Mouse (Mus musculus): ENCODE data around the gene Rtn1.

Gene Rtn1

GRCm38 (mm10) chr12:72279129-72279875, 129.6 kb downstream of the Rtn1 start:
- DNase-seq (ENCODE audit: inconsistent ontology term) = peak; percentile 63

DNA sequence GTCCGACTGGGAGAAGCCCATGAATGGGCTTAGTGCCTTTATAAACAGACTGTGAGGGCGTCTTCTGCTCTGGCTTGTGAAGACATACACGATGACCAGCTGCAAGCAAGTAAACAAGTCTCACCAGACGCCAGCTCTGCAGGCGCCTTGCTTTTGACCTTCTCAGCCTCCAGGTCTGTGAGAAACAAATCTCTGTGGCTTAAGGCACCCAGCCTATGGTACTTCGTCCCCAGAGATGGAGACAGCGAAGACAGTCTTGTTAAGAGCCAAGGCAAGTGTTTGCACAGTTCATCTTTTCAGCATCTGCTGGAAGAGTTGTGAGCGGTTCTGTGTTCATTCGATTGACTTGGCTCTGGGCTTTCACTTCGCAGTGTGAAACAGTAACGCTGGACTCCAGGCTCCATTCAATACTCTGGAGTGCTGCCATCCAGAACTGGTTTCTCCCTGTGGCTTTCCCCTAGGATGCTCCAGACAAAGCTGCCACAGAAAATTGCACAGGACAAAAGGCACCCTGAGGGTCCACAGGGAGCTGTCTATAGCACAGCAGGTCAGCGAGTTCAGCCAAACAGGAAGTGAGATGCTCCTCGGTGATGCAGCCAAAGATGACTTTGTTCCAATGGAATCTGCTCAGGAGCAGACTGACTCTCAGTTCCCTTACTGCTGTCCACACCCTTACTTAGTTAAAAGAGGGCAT, 135.0 kb downstream of the Rtn1 start:
- peak; percentile 93 for DNase-seq (ENCODE audit: inconsistent ontology term)

DNA sequence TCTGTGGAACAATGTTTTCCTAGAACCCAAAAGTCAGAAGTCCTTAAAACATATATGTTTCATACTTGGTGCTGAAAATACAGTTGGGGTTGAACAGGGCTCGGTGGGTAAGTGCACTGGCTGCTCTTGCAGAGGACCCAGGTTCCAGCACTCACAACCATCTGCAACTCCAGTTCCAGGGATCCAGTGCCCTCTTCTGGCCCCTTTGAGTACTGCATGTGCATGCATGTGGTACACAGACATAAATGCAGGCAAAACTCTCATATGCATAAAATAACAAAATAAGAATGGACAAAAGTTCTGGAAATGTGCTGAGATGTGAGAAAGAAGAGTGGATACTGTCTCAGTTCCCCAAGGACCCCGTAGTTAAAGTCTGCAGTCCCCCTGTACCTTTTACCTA, 141.2 kb downstream of the Rtn1 start:
- no peak for DNase-seq (ENCODE audit: inconsistent ontology term)

DNA sequence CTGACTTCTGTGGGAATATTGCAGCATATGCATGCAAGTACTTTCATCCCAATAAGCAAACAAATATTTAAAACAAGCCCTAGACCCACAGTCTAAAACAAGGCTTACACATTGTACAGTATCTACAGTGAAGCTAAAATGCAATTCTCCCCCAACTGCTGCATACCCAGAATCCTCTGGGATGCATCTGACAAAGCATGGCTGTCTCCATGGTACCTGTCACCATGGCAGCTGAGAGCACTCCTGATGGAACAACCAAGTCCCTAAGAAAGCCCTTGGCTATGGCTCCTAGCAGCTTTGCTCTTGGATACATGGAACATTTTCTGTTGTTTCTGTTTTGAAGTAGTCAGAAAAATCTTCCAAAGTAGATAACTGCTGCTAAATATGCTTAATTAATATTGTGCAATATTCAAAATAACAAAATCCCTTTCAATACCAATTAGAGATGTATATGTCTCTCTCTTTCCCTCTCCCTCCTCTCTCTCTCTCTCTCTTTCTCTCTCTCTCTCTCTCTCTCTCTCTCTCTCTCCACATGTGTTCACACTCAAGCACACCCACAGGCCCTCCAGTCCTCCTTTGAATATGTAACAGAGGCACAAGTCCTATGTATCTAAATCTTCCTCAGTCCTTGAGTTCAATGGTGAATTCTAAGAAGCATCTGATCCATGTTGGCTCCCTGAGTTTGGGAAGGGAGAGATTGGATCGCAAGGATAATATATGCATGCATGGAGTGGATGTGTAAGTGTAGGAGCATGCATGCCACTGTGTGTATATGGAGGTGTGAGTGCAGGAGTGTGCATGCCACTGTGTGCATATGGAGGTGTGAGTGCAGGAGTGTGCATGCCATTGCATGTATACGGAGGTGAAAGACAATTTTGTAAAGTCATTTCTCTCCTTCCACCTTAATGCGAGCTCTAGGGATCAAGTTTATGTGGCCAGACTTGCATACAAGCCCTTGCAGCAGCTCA, 143.3 kb downstream of the Rtn1 start:
- DNase-seq (ENCODE audit: inconsistent ontology term) = no peak

GRCm38 (mm10) chr12:72263213-72264103, 145.4 kb downstream of the Rtn1 start:
- DNase-seq (ENCODE audit: inconsistent ontology term) = peak; percentile 53

DNA sequence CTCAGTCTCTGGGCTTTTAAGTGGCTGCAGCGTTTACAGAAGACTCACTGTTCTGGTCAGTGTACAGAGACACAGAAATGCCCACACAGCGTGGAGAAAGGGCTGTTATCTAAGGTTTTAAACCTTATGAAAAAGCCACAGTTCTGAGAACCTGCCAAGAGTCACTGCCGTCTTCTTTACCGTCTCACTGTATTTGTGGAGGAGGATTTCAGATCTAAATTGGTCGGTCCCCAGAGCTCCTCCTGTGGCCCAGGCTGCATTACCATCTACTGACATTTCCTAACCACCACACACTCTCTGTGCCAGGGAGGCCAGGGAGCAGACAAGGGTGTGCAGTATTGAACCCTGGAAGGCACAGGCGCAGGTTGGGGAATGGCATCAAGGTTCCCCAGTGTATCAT, 151.9 kb downstream of the Rtn1 start:
- no peak for DNase-seq (ENCODE audit: inconsistent ontology term)

DNA sequence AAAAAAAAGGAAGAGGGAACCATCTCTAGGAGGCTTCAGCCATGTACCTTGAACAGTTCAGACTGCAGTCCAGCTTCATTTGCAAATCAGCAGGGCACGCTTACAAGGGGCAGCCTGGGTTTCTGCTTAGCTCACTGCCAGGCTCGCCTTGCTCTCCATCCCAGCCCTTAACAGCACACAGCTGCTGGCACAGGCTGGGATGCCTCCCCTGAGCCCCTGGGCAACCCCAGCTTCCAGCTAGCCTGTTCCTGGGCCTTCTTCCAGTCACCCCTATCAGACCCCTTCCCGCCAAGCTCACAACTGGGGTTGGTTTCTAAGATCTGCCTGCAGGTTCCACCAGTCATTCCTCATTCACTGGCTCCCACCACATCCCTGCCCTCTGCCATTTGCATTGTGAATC, 155.8 kb downstream of the Rtn1 start:
- no peak for DNase-seq (ENCODE audit: inconsistent ontology term)

DNA sequence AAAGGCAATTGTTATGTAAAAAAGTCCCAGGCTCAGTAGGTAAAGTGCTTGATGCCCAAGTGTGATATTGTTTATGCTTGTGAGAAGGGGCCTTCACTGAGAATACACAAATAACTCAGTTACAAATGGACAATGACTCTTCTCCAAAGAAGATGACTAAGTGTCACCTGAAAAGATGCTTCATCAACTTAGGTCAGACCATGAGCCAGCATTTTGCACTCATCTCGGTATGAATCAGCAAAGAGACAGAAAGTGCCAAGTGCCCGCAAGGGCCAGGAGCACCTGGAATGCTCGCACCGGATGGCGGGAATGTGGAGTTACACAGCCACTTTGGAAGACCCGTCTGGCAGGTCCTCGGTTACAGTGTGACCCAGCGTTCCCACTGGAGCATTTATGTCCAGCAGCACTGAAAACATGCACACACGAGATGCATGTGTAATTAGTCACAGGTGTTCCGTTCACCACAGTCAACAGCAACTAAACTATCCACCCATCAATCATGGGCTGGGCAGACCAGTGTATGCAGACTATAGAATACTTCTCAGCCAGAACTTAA, 156.9 kb downstream of the Rtn1 start:
- no peak for DNase-seq (ENCODE audit: inconsistent ontology term)

- no peak for DNase-seq (ENCODE audit: inconsistent ontology term)
Observed at GRCm38 (mm10) chr12:72244951-72245350, 163.9 kb downstream of the Rtn1 start.

DNA sequence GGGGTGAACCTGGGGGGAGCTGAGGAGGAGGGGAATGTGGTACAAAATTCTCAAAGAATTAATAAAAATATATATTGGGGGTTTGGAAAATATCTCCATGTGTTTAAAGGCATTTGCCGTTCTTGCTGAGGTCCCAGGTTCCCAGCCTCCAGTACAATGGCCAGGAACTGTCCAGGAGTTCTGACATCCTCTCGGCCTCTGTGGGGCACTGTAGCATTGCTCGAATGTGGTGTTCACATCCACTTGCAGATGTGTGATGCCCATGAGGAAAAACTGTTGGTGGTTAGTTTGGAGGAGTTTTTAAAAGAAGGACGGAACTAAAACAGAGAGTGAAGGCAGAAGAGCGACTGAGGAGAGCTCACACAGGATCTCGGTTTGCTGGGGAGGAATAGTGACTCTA, 166.0 kb downstream of the Rtn1 start:
- no peak for DNase-seq (ENCODE audit: inconsistent ontology term)

GRCm38 (mm10) chr12:72240506-72240905, 168.3 kb downstream of the Rtn1 start:
- DNase-seq (ENCODE audit: inconsistent ontology term) = no peak

DNA sequence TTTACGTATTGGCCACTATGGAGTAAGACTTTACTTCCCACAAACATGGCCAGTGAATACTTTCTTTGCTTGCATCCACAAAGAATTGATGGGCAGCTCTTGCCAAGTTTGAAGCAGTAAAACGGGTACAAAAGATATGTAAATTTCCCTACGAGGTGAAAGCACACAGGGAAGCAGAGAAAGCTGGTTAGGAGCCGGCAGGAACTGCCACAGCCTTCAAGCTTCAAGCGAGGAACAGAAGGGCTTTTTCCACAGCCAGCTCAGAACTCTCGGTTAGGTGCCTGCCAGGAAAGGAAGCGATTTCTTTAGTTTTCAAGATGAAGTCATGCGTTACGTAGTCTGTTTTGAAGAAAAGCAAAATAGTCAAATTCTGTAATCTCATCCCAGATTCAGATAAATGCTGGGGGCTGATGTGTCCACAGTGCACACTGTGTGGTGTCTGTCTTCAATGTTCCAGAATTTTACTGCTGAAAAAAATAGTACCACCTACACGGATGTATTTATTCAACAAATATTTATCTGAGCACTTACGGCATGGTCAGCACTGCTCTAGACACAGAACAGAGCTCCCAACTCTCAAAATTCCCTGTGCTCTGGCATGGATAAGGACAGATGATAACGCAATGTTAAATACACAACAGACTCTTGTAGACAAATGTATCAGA, 169.5 kb downstream of the Rtn1 start:
- DNase-seq (ENCODE audit: inconsistent ontology term) = peak; percentile 11

DNA sequence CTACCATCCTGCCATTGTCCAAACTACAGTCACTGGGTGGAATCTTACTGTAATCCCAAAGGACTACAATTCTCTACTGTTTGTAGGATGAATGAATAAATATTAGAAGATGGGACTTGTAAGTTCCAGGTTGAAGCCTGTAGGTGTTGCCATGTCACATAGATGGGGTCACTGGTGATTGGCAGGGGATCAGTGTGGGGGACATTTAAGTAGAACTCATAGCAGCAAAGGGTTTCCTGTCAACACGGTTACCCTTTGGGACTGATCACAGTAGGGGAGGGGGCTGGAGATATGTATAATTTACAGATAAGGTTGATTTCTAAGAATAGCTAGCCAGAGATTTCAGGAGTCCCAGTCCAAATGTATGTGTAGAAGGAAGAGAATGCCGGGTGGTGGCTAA, 171.6 kb downstream of the Rtn1 start:
- no peak for DNase-seq (ENCODE audit: inconsistent ontology term)

GRCm38 (mm10) chr12:72236564-72237011, 172.3 kb downstream of the Rtn1 start:
- peak; percentile 84 for DNase-seq (ENCODE audit: inconsistent ontology term)

GRCm38 (mm10) chr12:72235621-72236351, 173.1 kb downstream of the Rtn1 start:
- DNase-seq (ENCODE audit: inconsistent ontology term) = no peak

DNA sequence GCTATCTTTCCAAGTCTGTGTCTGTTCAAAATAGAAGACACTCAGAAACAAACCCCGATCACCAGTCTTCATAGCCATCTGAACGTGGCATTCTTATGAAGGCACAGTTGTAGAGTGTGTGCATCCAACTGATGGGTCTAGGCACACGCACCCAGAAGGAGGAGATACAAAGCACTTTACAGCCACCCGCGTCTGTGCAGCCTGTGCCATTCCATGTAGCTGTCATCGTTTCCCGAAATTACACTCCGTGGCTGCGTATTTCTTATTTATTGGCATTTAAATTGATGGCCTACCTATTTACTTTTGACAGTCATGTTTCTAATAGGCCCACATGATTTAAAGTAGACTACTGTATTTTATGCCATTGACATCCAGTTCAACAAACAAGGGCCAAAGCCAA, 173.9 kb downstream of the Rtn1 start:
- no peak for DNase-seq (ENCODE audit: inconsistent ontology term)

DNA sequence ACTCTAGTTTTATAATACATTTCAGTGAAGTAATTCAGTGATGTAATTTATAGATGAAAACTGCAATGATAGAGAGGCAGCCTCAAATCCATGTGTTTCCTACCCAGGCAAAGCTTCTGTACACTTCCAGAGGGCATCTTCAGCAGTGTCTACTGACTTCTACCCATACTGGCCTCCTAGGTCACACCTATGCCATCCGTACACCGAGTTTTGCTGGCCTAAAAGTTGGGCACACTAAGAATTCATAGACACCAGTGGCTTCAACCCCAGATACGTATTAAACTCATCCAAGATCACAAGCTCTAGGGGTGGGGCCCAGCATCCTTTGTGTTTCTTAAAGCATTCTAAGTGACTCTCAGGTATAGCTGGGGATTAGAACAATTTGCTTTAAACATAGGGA, 174.7 kb downstream of the Rtn1 start:
- no peak for DNase-seq (ENCODE audit: inconsistent ontology term)

DNA sequence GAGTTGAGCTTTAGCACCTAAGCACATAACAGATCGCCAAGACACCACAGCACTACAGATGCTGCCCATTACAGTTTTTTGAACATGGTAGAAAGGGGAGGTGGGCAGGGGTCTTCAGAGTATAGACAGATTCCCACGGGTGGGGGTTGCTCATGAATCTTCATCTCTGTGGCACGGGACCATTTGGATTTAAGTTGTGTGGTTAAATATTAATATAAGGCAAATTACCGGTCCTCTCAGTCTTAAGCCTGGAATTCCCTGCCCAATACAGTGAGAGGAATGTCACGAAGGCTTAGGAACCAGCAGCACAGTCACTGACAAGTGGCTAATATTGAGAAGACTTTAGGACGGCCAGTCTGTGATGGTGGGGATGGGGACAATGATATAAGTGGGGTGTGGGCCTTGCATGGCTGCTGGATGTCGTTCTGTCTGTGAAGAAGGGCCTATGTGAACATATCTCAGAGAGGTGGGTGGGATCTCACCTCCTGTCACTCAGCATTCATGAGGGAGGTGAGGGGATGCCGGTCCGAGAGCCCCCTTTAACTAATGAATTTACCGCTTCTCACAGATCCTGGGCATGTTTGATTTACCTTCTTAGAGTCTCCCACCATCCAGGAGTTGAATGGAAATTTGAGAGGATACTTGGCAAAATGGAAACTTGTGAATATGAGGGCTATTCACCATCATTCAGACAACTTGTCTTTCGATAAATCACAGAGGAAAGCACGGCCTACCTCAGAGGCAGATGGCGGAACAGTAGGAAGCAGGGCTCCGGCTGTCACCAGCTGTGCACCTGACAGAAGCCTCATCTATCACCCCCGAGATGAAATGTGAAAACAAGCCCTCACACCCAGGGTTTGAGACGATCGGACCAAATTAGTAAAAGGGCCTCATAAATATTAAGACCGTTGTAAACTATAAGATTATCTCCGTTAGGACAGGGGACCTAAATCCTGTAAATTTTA, 175.7 kb downstream of the Rtn1 start:
- no peak for DNase-seq (ENCODE audit: inconsistent ontology term)

Measured in Muller cell, postnatal 12 days (primary cell).